In the genomic region with DNA sequence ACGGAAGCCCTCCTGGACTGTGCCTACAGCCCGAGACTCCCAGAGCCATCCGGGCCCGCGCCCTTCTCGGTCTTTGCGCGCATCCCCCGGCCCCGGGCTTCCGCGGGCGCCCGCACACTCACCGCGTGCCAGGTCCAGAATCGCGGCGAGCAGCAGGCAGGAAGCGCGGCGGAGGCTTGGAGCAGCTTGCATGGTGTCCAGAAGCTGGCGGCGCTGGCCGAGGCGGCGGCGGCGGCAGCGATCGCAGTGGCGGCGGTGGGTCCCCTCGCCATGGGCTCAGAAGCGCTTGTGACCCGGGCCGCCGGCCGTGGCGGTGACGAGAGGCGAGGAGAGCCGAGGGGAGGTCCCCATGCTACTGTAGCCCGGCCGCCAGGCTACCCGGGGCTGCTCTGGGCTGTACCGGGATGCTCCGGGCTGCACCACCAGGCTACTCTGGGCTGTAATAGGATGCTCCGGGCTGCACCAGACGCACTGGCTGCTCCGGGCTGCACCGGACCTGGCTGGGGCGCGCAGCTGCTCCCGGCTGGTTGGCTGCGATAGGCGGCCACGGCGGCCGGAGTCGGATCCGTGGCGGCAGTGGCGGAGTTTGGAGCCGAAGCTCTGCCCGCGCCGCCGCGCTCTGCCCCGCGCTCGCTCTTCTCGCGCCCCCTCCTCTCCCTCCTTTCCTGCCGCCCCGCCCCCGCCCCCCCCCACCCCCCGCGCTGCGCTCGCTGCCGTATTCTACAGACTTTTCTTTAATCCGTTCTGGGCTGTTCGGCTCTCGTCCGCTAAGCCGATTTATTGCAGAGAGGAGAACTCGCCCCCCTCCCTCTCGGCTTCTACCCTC, we compare ENCODE assay signal across 8 mouse cellular contexts. TPM values are rescaled to one million over a fixed set of nuclear protein-coding genes. Genes with fewer than 3 reads are reported as not detected.
DNase-seq lines count a peak whose midpoint lies in the region; ATAC-seq and TF ChIP-seq lines count a peak whose summit lies in the region.

Gene Igsf21 (minus strand): TSS at position 605 of the 826 bp plus-strand sequence.

- no peak for TF ChIP-seq CTCF in gastrocnemius, adult 2 months (IDR thresholded peaks at IDR 0.05)

- peak within 1 kb of the TSS; percentile 57 for H3K9ac ChIP-seq in ES-E14 (ENCODE audit: insufficient read depth, low read depth, low read length, poor library complexity, severe bottlenecking)
- no peak within 1 kb of the TSS for H3K9ac ChIP-seq in intestine, embryonic 16.5 days (ENCODE audit: low read depth, low read length)
- H3K9ac ChIP-seq in midbrain, embryonic 13.5 days (replicated peaks): peak within 1 kb of the TSS; percentile 91

- peak; percentile 35 for DNase-seq in gastrocnemius, adult 2 months
- no peak for DNase-seq in gastrocnemius, postnatal 14 days
- DNase-seq in ES-E14 (ENCODE audit: low read depth, low spot score): no peak
- DNase-seq in embryo, embryonic 9.5 days (ENCODE audit: extremely low spot score): peak; percentile 65
- DNase-seq in urinary bladder, postnatal 36 days (ENCODE audit: low spot score in 2 of 2): no peak
- no peak for DNase-seq in thymus, adult 18-20 months

- intact Hi-C loops in gastrocnemius, adult 2 months (cut with DNase I): no loop called here
- intact Hi-C loops in gastrocnemius, postnatal 14 days (cut with DNase I; ENCODE audit: low total_unique reads): no loop called here

- WGBS in intestine, embryonic 16.5 days: under 1% methylated on average over 55 of the region's 90 CpGs
- WGBS in midbrain, embryonic 13.5 days: under 1% methylated on average over 72 of the region's 90 CpGs

- in situ Hi-C loops in ES-E14 (cut with MboI; ENCODE audit: low sequenced_read_pairs in 2 of 2, unreplicated experiment in 2 of 2): no loop called here

- H3K27ac ChIP-seq in gastrocnemius, adult 2 months: no peak within 1 kb of the TSS
- no peak within 1 kb of the TSS for H3K27ac ChIP-seq in ES-E14 (ENCODE audit: insufficient read depth, low read depth, low read length, poor library complexity, severe bottlenecking)
- no peak within 1 kb of the TSS for H3K27ac ChIP-seq in intestine, embryonic 16.5 days (ENCODE audit: low read length)
- peak within 1 kb of the TSS; percentile 92 for H3K27ac ChIP-seq in midbrain, embryonic 13.5 days

- peaks cover 4 to 23% of the 10 kb centered on the region in 2 experiments; a peak in 3 of 4 replicates for H3K4me1 ChIP-seq in ES-E14 (ENCODE audit: control insufficient read depth in 2 of 2, insufficient read depth in 2 of 2, low read length in 2 of 2, poor library complexity in 1 of 2)
- H3K4me1 ChIP-seq in intestine, embryonic 16.5 days (ENCODE audit: control insufficient read depth, insufficient read depth, low read length): 0 out of 2 replicates have a peak, but pooled peaks cover 2% of the 10 kb centered on the region
- H3K4me1 ChIP-seq in midbrain, embryonic 13.5 days (replicated peaks): peaks cover 70% of the 10 kb centered on the region

- H3K27me3 ChIP-seq in intestine, embryonic 16.5 days (replicated peaks; ENCODE audit: control insufficient read depth, insufficient read depth, low read length): peaks cover 82% of the 10 kb centered on the region
- peaks cover 73% of the 10 kb centered on the region for H3K27me3 ChIP-seq in midbrain, embryonic 13.5 days

- 0 out of 2 replicates have a peak, but pooled peaks have one; percentile 42 for ATAC-seq in intestine, embryonic 16.5 days
- ATAC-seq in midbrain, embryonic 13.5 days: peak; percentile 90

- peak within 1 kb of the TSS; percentile 32 for H3K4me2 ChIP-seq in intestine, embryonic 16.5 days (ENCODE audit: low read depth, low read length)
- peak within 1 kb of the TSS; percentile 91 for H3K4me2 ChIP-seq in midbrain, embryonic 13.5 days (replicated peaks)

- peak within 1 kb of the TSS; percentile 24 for H3K4me3 ChIP-seq in gastrocnemius, adult 2 months
- H3K4me3 ChIP-seq in ES-E14 (ENCODE audit: insufficient read depth in 1 of 2, low read depth in 1 of 2, low read length in 2 of 2, poor library complexity in 1 of 2, severe bottlenecking in 1 of 2): peak within 1 kb of the TSS; percentile 71 to 75
- H3K4me3 ChIP-seq in intestine, embryonic 16.5 days (ENCODE audit: low read length): peak within 1 kb of the TSS; percentile 25
- H3K4me3 ChIP-seq in midbrain, embryonic 13.5 days (replicated peaks): peak within 1 kb of the TSS; percentile 68

- no peaks in the 10 kb centered on the region for H3K36me3 ChIP-seq in ES-E14 (ENCODE audit: control insufficient read depth, insufficient read depth, low read length, poor library complexity, severe bottlenecking)
- H3K36me3 ChIP-seq in intestine, embryonic 16.5 days (ENCODE audit: control insufficient read depth, insufficient read depth, low read length): no peaks in the 10 kb centered on the region
- H3K36me3 ChIP-seq in midbrain, embryonic 13.5 days: no peaks in the 10 kb centered on the region

- H3K9me3 ChIP-seq in ES-E14 (ENCODE audit: control insufficient read depth, insufficient read depth, low read depth, low read length): no peaks in the 10 kb centered on the region
- H3K9me3 ChIP-seq in intestine, embryonic 16.5 days (ENCODE audit: control insufficient read depth, low read length): no peaks in the 10 kb centered on the region
- no peaks in the 10 kb centered on the region for H3K9me3 ChIP-seq in midbrain, embryonic 13.5 days

TF ChIP-seq in ES-E14, 5 proteins besides CTCF, POLR2A, EP300 and RAD21:
- TF ChIP-seq ZNF384 (IDR thresholded peaks at IDR 0.05; ENCODE audit: low read depth, low read length) (no peak), HCFC1 (IDR thresholded peaks at IDR 0.05; ENCODE audit: borderline replicate concordance, insufficient read depth, low read length) (no peak), CHD2 (IDR thresholded peaks at IDR 0.05; ENCODE audit: low read depth, low read length) (no peak), MAFK (IDR thresholded peaks at IDR 0.05; ENCODE audit: insufficient read depth, low read depth, low read length) (no peak), ZC3H11A (IDR thresholded peaks at IDR 0.05; ENCODE audit: borderline replicate concordance, low read depth, low read length) (no peak)
TF ChIP-seq in ES-E14: peak in this region for 0.

RNA-seq across cellular contexts. Expression of gene Igsf21, which starts in this region (rescaled TPM):
- total RNA-seq in gastrocnemius, adult 2 months (2021): under 1 TPM in 1 of 2 experiments, not detected in 1; 0.22 TPM
- under 1 TPM; 0.14 to 0.16 TPM for total RNA-seq in gastrocnemius, postnatal 14 days (2021)
- total RNA-seq in ES-E14 (2012; rRNA removed): 2.5 and 6.9 TPM in 2 replicates
- polyA plus RNA-seq in intestine, embryonic 16.5 days (2015; fragmentation: Nextera tagmentation; extraction: Ambion mirVana): 1.2 and 1.5 TPM in 2 replicates
- 57.0 and 58.9 TPM in 2 replicates for polyA plus RNA-seq in midbrain, embryonic 13.5 days (2015; fragmentation: Nextera tagmentation; extraction: Ambion mirVana)

Comparison
In these comparisons a context has a peak if more than half of its experiments do, and no peak if none do; other contexts are left out.
1. RNA of gene Igsf21 (polyA plus RNA-seq): 57.0 to 58.9 TPM in midbrain, embryonic 13.5 days; 1.2 to 1.5 TPM in intestine, embryonic 16.5 days; every median in the first group is over 10 times any median in the second.
2. Peak in DNase-seq and H3K4me3 ChIP-seq in gastrocnemius, adult 2 months; RNA of the gene not detected or under 1 TPM.
3. Peak in every context shown above with its lines, with median percentiles within 50 percentile points of each other: H3K4me3 ChIP-seq.